Mouse (Mus musculus) lung, postnatal 4 days (tissue): Measurements from ENCODE around the gene Asb10.

Experiments
- DNase-seq, 2 experiments: peaks; one replicate each; pipeline ENCODE4 v3.0.0; 2021

The Asb10 gene

DNA sequence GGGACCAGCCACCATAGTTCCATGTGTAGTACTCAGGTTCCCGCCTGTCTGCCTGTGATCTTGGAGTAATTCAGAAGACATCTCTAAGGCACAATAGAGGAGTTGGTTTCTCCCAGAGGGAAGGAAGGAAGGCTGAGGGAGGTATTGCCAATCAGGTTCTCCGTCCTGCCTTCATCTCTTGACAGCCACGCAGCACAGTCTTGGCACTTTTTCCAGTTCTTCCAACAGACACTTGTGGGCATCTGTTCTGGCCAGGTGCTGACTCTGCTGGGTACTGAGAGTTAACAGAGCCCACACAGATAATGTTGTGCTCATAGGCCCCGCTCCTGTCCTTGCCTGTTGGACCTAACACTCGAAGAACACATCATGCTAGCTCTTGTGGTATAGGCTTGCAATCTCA, 54.0 kb downstream of the Asb10 start:
- DNase-seq, result no peak

DNA sequence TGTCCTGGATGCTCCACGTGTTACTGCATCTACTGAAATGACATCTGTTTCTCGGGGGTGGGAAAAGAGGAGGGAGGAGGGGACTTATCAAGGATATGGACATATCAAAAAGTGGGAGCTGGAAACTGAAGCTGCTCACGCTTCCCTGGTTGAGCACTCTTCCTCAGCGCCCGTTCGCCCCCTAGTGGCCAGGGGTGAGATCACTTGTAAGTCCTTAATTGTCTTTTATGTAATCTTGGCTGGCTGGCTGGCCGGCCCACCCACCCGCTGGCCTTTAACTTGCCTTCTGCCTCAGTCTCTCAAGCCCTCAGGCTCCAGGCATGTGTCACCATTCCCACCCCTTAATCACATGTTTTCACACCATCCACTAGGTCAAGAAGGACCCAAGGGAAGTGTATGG, 54.7 kb downstream of the Asb10 start:
- DNase-seq, result peak; percentile 83 to 88

- DNase-seq, result no peak
These were observed 55.8 kb downstream of the Asb10 start for GRCm38 (mm10) chr5:24484963-24485362.

DNA sequence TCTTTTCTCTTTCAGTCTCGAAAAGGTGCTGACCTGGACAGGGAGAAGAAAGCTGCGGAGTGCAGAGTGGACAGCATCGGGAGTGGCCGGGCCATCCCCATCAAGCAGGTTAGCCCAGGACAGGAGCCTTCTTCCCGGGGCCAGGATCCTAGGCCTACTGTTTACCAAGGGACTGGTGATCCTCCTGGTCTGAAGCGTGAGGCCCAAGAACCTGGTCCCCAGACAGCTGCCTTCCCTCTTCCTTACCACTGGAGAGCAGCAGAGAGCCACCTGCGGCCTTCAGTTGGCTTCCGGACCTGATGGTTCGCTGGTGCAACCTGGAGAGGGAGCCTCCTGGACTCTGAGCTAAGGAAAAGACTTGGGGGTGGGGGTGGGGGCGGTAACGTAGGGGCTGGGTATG, 57.5 kb downstream of the Asb10 start:
- peak; percentile 74 to 76 for DNase-seq
